Mouse (Mus musculus): ENCODE results near the gene Fer.

Fer gene

DNA sequence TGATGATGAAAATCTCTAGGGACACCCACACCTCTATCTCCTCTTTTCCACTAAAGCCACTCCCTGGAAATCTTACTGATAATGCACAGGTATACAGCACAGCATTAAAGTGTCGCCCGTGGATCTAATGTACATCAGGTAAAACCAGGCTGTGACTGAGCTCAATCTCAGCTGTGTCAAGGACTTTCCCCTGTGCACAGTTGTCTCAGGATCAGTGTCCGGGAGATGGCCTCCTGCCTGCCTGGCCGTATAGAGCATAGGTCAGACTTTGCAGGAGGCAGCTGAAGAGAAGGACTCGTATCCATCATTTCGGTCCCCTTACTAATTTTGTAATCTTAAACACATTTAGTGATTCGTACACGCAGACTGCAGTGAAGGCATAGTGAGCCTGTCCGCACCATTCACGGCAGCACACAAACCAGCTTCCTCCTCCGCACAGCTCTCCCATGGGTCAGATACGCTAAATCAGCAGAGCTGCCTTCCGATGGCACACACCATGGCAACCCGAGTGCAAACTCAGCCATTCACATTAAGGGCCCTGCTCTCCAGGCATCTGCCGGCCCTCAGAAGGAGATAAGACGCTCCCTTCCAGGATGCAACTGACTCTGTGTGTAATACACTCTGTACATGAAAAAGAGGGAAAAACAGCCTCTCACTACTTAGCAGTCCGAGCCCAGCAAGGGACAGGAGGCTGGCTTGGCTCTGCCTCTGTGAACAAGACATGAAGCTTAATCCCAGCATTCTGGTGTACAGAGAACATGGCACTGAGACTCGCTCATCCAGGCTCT is 277.4 kb downstream of the Fer start:
- DNase-seq (ENCODE audit: low spot score in 2 of 2): no peak

DNA sequence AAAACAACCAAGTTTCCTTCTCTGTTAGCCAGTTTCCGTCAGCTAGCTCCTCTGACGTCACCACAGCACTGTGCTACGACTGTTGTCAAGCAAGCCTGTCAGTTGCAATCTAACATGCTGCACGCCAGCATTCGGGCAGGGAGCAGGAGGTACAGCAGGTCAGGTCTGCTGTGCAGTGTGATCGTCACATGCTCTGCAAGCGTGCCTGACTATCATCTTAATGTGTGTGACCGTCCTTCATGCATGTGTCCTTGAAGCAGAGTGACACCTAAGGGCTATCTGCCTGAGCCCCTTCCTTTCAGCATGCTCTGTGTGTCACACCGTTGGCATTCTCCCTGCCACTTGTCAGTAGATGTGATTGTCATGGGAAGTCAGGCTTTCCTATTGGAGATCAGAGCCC is 279.0 kb downstream of the Fer start:
- no peak for DNase-seq (ENCODE audit: low spot score in 2 of 2)

DNA sequence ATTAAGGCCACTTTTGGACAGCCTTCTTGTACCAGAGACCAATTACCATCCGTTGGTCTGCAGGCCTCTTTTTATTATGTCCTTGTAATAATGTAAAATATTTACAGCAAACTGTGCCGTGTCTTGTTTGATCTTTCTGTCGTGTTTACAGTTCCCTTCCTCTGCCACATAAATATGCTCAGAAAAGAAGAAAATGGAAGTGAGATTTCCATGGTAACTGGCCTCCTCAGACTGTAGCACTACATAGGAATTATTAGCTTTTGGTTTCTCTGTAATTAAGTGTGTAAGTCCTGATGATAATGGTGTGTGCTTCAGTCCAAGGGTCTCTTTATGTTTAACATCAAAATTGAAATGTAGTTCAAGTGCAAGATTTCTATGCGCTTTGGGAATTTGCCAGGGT is 283.5 kb downstream of the Fer start:
- no peak for DNase-seq (ENCODE audit: low spot score in 2 of 2)

DNA sequence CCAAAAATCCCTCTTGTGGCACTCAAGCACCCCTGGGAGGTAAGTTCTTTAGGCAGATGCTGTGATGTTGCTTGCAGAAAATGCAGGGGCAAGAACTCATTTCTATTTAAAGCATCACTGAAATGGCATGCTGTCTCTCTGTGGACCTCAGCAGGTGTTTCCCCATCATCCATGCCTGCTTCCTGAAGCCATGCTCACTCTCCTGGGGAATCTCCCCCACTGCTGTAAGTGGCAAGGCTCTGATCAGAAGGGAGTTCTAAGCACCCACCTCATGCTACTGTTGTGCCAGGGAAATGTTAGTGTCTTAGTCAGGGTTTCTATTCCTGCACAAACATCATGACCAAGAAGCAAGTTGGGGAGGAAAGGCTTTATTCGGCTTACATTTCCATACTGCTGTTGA is 287.9 kb downstream of the Fer start:
- DNase-seq (ENCODE audit: low spot score in 2 of 2): no peak

DNA sequence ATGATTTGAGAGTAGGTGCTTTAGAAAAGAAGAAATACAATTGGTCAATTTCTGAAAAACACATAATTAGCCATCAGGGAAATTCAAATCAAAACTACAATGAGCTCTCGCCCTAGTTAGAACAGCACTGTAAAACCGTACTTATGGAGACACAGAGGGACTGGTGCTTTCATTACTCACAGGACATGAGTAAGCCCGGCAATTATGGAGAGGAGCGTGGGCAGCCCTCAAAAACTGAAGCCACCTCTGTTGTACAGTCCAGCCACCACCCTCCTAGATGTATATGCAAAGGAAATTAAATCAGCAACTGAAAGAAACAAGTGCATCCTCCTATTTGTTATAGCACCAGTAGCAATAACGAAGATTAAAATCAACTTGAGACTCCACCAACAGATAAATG is 304.9 kb downstream of the Fer start:
- no peak for DNase-seq (ENCODE audit: low spot score in 2 of 2)

DNA sequence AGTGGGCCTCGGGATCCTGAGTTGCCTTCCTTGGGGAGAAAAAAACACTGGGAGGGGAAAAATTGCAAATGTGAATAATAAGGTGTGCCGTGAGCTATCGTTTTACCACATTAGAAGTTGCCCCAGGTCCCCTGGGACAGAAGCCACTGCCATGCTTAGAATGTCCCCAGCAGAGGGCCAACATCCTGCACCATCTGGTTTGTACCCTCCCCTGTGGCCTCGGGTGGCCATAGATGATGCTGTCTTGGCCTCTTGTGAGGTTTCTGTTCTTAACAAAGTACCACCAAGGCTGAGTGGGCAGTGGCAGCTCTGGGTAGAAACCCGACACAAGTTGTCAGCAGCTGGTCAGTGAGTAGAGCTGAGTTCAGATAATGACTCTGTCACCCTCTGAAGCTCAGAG is 307.2 kb downstream of the Fer start:
- DNase-seq (ENCODE audit: low spot score in 2 of 2): no peak

DNA sequence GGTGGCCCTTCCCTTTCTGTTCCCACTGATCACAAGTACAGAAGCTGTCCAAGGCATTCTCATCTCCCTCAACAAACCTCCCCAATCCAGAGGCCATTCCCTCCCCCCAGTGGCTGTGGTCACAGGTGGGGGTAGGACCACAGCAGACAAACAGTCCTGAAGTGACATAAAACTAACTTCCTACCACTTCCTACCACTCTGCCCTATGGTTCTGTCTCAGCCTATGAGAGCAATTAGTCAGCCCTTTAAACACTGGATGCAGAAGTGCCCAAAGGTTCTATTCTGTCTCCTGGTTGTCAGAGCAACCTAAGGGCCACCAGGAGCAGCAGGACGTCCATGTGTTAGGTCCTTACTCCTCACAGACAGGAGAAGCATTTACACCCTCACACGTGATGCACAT is 309.6 kb downstream of the Fer start:
- DNase-seq (ENCODE audit: low spot score in 2 of 2): no peak

DNA sequence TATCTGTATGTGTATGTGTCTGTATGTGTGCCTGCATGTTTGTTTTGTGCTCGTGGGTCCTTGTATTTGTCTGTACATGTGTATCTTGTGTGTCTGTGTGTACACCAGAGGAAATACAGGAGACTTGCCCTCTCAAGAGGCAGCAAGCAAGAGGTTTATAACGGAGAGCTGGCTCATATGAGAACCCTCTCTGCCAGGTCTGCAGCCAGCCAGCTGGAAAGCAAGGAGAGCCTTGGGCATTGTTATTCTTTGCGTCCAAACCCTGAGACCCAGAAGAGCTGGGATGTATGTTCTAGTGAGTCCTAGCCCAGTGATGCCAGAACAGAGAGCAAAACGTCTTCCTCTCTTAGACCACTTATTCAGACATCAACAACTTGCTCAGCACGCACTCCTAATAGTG is 317.7 kb downstream of the Fer start:
- DNase-seq (ENCODE audit: low spot score in 2 of 2): no peak

DNA sequence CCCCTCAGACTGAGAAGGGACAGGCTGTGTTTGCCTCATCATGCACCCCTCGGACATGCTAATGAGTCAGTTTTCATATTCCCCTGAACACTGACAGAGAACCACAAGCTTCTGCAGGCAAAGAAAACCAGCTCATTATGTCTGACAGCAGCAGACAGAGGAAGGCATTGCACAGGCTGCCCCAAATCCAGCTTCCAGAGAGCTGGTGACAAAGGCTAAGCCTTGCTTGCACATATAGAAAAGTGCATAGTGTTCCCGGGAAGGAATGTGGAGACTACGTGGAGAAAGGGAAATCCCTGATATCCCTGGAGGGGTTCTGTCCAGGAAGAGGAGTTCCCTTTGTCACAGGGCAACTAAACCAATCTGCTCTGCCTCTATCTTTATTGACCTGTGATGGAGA is 318.4 kb downstream of the Fer start:
- no peak for DNase-seq (ENCODE audit: low spot score in 2 of 2)

DNA sequence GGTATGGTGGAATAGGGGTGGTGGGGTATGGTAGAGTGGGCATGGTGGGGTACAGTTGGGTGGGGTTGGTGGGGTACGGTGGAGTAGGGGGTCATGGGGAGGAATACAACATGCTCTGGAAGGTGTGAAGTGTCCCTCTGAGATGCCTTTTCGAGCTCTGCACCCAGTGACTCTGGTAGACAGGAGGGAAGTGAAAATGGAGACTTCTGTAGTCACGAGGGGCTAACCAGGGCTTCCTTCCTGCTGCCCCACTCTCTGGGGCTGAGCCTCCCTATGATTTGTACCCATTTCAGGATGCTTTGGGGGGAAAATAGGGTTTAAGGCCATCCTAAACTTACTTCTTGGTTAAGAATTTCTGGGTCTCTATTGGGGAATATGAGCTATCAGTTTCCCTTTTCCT is 319.7 kb downstream of the Fer start:
- no peak for DNase-seq (ENCODE audit: low spot score in 2 of 2)

DNA sequence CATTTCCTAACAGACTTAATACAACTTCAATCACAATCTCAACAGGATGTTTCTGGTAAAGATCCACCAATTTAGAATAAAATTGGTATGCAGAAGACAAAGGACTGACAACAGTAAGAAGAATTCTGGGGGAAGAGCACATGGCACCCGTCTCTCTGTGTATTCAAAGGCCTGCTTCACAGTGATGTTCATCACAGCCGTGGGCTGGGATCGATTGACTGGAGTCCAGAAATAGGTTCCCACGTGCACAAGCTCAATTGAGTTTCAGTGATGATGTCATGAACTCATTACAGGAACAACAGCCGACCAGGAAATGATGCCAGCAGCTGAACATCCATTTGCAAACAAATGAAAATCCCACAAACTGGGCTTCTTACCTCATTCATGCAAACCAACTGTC is 320.3 kb downstream of the Fer start:
- peak in 1 of 2 experiments; percentile 24 for DNase-seq (ENCODE audit: low spot score in 2 of 2)
